Mouse (Mus musculus) heart, postnatal 0 days (tissue): ENCODE measurements at regions not wholly inside any gene's neighbourhood (a gene's known extent, or its start where the extent isn't known, plus 50 kb on each side); places are given as distances from the start of the nearest gene placed in this dataset.
"Not testable (repeated sequence)": the region's sequence is repeated elsewhere in the genome, so short reads cannot be mapped to it uniquely, and the experiment has no call there.

Experiments
- ATAC-seq: fragments of 200-750 bp; cut with Nextera tagmentation; 2 replicates; pipeline ENCODE4 v1.8.0; 2017; ENCODE audit warnings: low read depth, moderate number of reproducible peaks, moderate library complexity; ENCODE audit not compliant: insufficient read depth
- DNase-seq: peaks from one replicate; pipeline ENCODE4 v3.0.0-alpha.2; 2016; ENCODE audit warnings: low spot score
- H3K27ac ChIP-seq: fragments of 300-500 bp; sonication (generic); 2 replicates; pipeline ENCODE4 v1.5.1; 2014; ENCODE audit warnings: low read depth, mild to moderate bottlenecking
- H3K27me3 ChIP-seq: fragments of 300-500 bp; sonication (generic); 2 replicates; pipeline ENCODE4 v1.6.1; 2014; ENCODE audit warnings: low read length, mixed read lengths; ENCODE audit not compliant: control insufficient read depth, insufficient read depth
- H3K36me3 ChIP-seq: fragments of 300-500 bp; sonication (generic); replicated peaks from 2 replicates; pipeline ENCODE4 v1.6.1; 2014; ENCODE audit warnings: low read length, mixed read lengths; ENCODE audit not compliant: control insufficient read depth, insufficient read depth
- H3K4me1 ChIP-seq: fragments of 300-500 bp; sonication (generic); 2 replicates; pipeline ENCODE4 v1.6.1; 2014; ENCODE audit warnings: antibody characterized with exemption; ENCODE audit not compliant: control insufficient read depth, insufficient read depth
- H3K4me2 ChIP-seq: fragments of 300-500 bp; sonication (generic); 2 replicates; pipeline ENCODE4 v1.6.1; 2014; ENCODE audit warnings: low read depth, mild to moderate bottlenecking, low read length, moderate library complexity
- H3K4me3 ChIP-seq: fragments of 300-500 bp; sonication (generic); 2 replicates; pipeline ENCODE4 v1.5.1; 2014; ENCODE audit warnings: low read depth, low read length
- H3K9ac ChIP-seq: fragments of 300-500 bp; sonication (generic); replicated peaks from 2 replicates; pipeline ENCODE4 v1.6.1; 2014; ENCODE audit warnings: low read depth, low read length, mixed read lengths
- H3K9me3 ChIP-seq: fragments of 300-500 bp; sonication (generic); replicated peaks from 2 replicates; pipeline ENCODE4 v1.6.1; 2016; ENCODE audit warnings: low read length; ENCODE audit not compliant: control insufficient read depth
- CTCF ChIP-seq: IDR thresholded peaks from 2 replicates; pipeline ENCODE4 v1.5.1; 2016; ENCODE audit warnings: antibody characterized with exemption, control low read depth, low read depth
- EP300 ChIP-seq: IDR thresholded peaks from 2 replicates; pipeline ENCODE4 v1.6.1; 2016; ENCODE audit warnings: antibody characterized with exemption, low read depth
- WGBS: fragments of 180-500 bp; shearing (Covaris S2); extraction: QIAGEN DNeasy Blood & Tissue Kit; methylation state at CpG from one replicate; pipeline ENCODE4 v1.1.7; 2014; 5-methylcytosine and 5-hydroxymethylcytosine counted together

- H3K9ac ChIP-seq = no peak overlapping the region
Observed at GRCm38 (mm10) chr2:8975635-8976034, 905.4 kb upstream of the 4930412O13Rik start.

GRCm38 (mm10) chr2:9012326-9012725 lies 868.7 kb upstream of the 4930412O13Rik start:
- H3K4me3 ChIP-seq = no peak overlapping the region
- TF ChIP-seq CTCF (no peak), EP300 (no peak)
- DNase-seq (no peak), ATAC-seq (no peak)
- no peaks in the 10 kb centered on the region for H3K9me3 ChIP-seq
- no peaks in the 10 kb centered on the region for H3K27me3 ChIP-seq
- H3K27ac ChIP-seq = no peak overlapping the region
- 65% methylated on average over 2 of the region's 2 CpGs for WGBS
- no peaks in the 10 kb centered on the region for H3K36me3 ChIP-seq
- no peak overlapping the region for H3K4me2 ChIP-seq
- H3K9ac ChIP-seq = no peak overlapping the region
- H3K4me1 ChIP-seq = no peaks in the 10 kb centered on the region

More at GRCm38 (mm10) chr2:8975635-8976034, 905.4 kb upstream of the 4930412O13Rik start:
- Histone ChIP-seq H3K4me3 (no peak overlapping the region), H3K36me3 (no peaks in the 10 kb centered on the region), H3K9me3 (no peaks in the 10 kb centered on the region), H3K4me2 (no peak overlapping the region), H3K27me3 (no peaks in the 10 kb centered on the region), H3K27ac (no peak overlapping the region), H3K4me1 (no peaks in the 10 kb centered on the region)
- DNase-seq (no peak), ATAC-seq (no peak)
- TF ChIP-seq CTCF (no peak), EP300 (no peak)
- 72% methylated on average over 6 of the region's 6 CpGs for WGBS

- 87% methylated on average over 7 of the region's 7 CpGs for WGBS
Observed at GRCm38 (mm10) chr2:9033079-9033478, 848.0 kb upstream of the 4930412O13Rik start.

GRCm38 (mm10) chr2:9042355-9042754 lies 838.7 kb upstream of the 4930412O13Rik start:
- H3K27ac ChIP-seq, H3K9ac ChIP-seq, DNase-seq, H3K4me1 ChIP-seq, H3K9me3 ChIP-seq, H3K4me3 ChIP-seq, H3K36me3 ChIP-seq, H3K27me3 ChIP-seq, H3K4me2 ChIP-seq: not testable (repeated sequence)
- ATAC-seq = peak; percentile 47; the same call in 1 of the 2 replicates
- 67% methylated on average over 21 of the region's 21 CpGs for WGBS

More at GRCm38 (mm10) chr2:9033079-9033478, 848.0 kb upstream of the 4930412O13Rik start:
- Histone ChIP-seq H3K4me3 (no peak overlapping the region), H3K27me3 (no peaks in the 10 kb centered on the region), H3K9me3 (no peaks in the 10 kb centered on the region), H3K4me1 (no peaks in the 10 kb centered on the region), H3K27ac (no peak overlapping the region), H3K9ac (no peak overlapping the region), H3K36me3 (no peaks in the 10 kb centered on the region), H3K4me2 (no peak overlapping the region)
- DNase-seq = no peak
- no peak for ATAC-seq
- TF ChIP-seq CTCF = no peak
- TF ChIP-seq EP300 = no peak

GRCm38 (mm10) chr2:9047980-9048379 lies 833.1 kb upstream of the 4930412O13Rik start:
- no peaks in the 10 kb centered on the region for H3K4me1 ChIP-seq
- no peak overlapping the region for H3K4me3 ChIP-seq
- H3K9ac ChIP-seq = no peak overlapping the region
- H3K9me3 ChIP-seq = no peaks in the 10 kb centered on the region
- no peaks in the 10 kb centered on the region for H3K36me3 ChIP-seq
- TF ChIP-seq EP300 (no peak), CTCF (no peak)
- H3K27me3 ChIP-seq = no peaks in the 10 kb centered on the region
- DNase-seq (no peak), ATAC-seq (no peak)
- H3K27ac ChIP-seq = no peak overlapping the region
- WGBS = 76% methylated on average over 3 of the region's 3 CpGs
- H3K4me2 ChIP-seq = no peak overlapping the region

GRCm38 (mm10) chr2:9073851-9074250 lies 807.2 kb upstream of the 4930412O13Rik start:
- H3K4me2 ChIP-seq = no peak overlapping the region
- H3K9me3 ChIP-seq = no peaks in the 10 kb centered on the region
- no peaks in the 10 kb centered on the region for H3K4me1 ChIP-seq
- H3K4me3 ChIP-seq = no peak overlapping the region
- DNase-seq = no peak
- H3K27ac ChIP-seq = no peak overlapping the region
- H3K9ac ChIP-seq = no peak overlapping the region
- 64% methylated on average over 1 of the region's 1 CpGs for WGBS
- ATAC-seq = no peak
- H3K36me3 ChIP-seq = no peaks in the 10 kb centered on the region
- H3K27me3 ChIP-seq = 0 out of 2 replicates have a peak, but pooled peaks cover 3% of the 10 kb centered on the region
- TF ChIP-seq EP300 = no peak
- no peak for TF ChIP-seq CTCF
